Mouse (Mus musculus) olfactory bulb, adult 2 months (tissue): ENCODE measurements around the gene Ntmt1.

Source experiments
- CTCF ChIP-seq: fragments of 200-500 bp; IDR thresholded peaks from 2 replicates; pipeline ENCODE4 v1.5.1; 2012; ENCODE audit warnings: low read depth, mild to moderate bottlenecking, low read length, moderate library complexity; ENCODE audit not compliant: insufficient read depth
- POLR2A ChIP-seq: fragments of 200-500 bp; IDR thresholded peaks from 2 replicates; pipeline ENCODE4 v1.6.1; 2012; ENCODE audit warnings: mild to moderate bottlenecking, low read depth, low read length, moderate library complexity; ENCODE audit not compliant: insufficient read depth

DNA sequence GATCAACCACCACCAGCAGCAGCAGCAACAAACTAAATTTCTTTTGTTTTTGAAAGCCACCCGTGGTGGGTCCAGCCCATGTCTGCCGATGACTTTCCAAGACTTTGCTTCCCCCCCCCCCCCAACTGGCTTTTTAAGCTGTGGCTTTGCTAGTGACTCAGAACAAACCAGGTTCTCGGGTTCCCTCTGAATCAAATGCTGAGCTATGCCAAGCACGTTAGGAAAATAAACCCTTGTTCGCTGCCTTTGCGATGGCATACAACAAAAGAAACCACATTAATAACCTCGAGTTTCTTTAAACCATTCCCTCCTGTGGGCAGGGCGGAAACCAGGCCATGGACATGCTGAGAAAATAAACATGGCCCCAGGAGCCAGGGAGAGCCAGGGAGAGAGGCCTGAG is 40.6 kb downstream of the Ntmt1 start:
- no peak for TF ChIP-seq CTCF
- no peak for TF ChIP-seq POLR2A
